Mouse (Mus musculus) kidney, adult 2 months (tissue): ENCODE measurements around the gene Doc2b.

Source experiments
- CTCF ChIP-seq: fragments of 200-500 bp; conservative IDR thresholded peaks from 2 replicates; pipeline ENCODE4 v1.5.1; 2011; ENCODE audit warnings: low read depth, mild to moderate bottlenecking, control low read depth, low read length, moderate library complexity, mixed read lengths; ENCODE audit not compliant: insufficient read depth, insufficient read length
- POLR2A ChIP-seq: fragments of 200-500 bp; IDR thresholded peaks from one replicate; pipeline ENCODE4 v1.6.1; 2011; ENCODE audit warnings: low read depth, low read length, control low read depth

DNA sequence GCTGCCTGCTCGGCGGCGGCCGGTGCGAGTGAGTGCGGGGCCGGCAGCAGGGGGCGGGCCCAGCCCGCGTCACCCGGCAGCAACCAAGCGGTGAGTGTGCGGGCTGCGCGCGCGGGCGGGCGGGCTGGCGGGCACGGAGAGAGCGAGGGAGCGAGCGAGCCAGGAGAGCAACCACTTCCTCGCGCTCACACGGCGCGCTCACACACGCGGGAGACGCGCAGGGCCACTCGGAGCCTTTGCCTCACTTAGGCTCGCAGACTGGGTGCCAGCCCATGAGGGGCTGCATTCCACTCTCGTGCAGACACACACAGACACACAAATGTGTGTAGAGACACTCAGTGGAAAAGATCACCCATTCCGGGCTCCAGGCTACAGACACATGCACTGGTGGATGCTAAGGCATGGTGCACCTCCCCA, at the start of gene Doc2b:
- TF ChIP-seq POLR2A = no peak
- no peak for TF ChIP-seq CTCF
